In genomic region chr8:121665329-121665728, GRCm38 (mm10) we compare ENCODE assay signal across 9 mouse cellular contexts. TPM values are rescaled to one million over a fixed set of nuclear protein-coding genes. Genes with fewer than 3 reads are reported as not detected.
DNase-seq lines count a peak whose midpoint lies in the region; ATAC-seq and TF ChIP-seq lines count a peak whose summit lies in the region.
"Had no signal": no experiment of that assay in that cellular context is flagged by ENCODE, and none has a peak within 500 bp of the region (broad histone marks: within the 10 kb centered on the region; RNA-seq: fewer than 3 reads in every experiment).

No protein-coding gene starts in this region.

- H3K9me3 ChIP-seq in forebrain, embryonic 13.5 days (replicated peaks) = no peaks in the 10 kb centered on the region
- H3K9me3 ChIP-seq in midbrain, embryonic 10.5 days (replicated peaks) = no peaks in the 10 kb centered on the region

- no peaks in the 10 kb centered on the region for H3K36me3 ChIP-seq in forebrain, embryonic 13.5 days (ENCODE audit: poor library complexity, severe bottlenecking)
- no peaks in the 10 kb centered on the region for H3K36me3 ChIP-seq in midbrain, embryonic 10.5 days
- H3K36me3 ChIP-seq: G1E had no signal

- peaks cover 27% of the 10 kb centered on the region for H3K4me1 ChIP-seq in forebrain, embryonic 13.5 days
- peaks cover 33% of the 10 kb centered on the region for H3K4me1 ChIP-seq in midbrain, embryonic 10.5 days

- 9% methylated on average over 16 of the region's 16 CpGs for WGBS in forebrain, embryonic 13.5 days
- WGBS in midbrain, embryonic 10.5 days = 7% methylated on average over 16 of the region's 16 CpGs

- H3K27ac ChIP-seq in left cerebral cortex, adult 2 months = no peak overlapping the region
- peak overlapping the region; percentile 59 for H3K27ac ChIP-seq in forebrain, embryonic 13.5 days
- H3K27ac ChIP-seq in midbrain, embryonic 10.5 days (replicated peaks) = peak overlapping the region; percentile 88

- H3K27me3 ChIP-seq in forebrain, embryonic 13.5 days = 0 out of 2 replicates have a peak, but pooled peaks cover 4% of the 10 kb centered on the region
- peaks cover 5% of the 10 kb centered on the region; the same call in 1 of the 2 replicates for H3K27me3 ChIP-seq in midbrain, embryonic 10.5 days (ENCODE audit: low read depth, poor library complexity, severe bottlenecking)

- TF ChIP-seq CTCF in left cerebral cortex, adult 2 months (IDR thresholded peaks at IDR 0.05) = no peak

- ATAC-seq in forebrain, embryonic 13.5 days = no peak

- intact Hi-C loops in left cerebral cortex, adult 2 months (cut with DNase I) = no loop called here
- intact Hi-C loops in heart, postnatal 25 days (cut with DNase I) = no loop called here

- peak overlapping the region; percentile 48 for H3K9ac ChIP-seq in forebrain, embryonic 13.5 days

- H3K4me2 ChIP-seq in forebrain, embryonic 13.5 days = peak overlapping the region; percentile 41

- DNase-seq in left cerebral cortex, adult 2 months (ENCODE audit: extremely low spot score in 1 of 2, low spot score in 2 of 2) = no peak
- DNase-seq in left cerebral cortex, adult 18-20 months (ENCODE audit: low spot score in 2 of 2) = no peak
- peak; percentile 82 for DNase-seq in heart, postnatal 25 days (ENCODE audit: low spot score)
- peak; percentile 81 to 89 for DNase-seq in kidney, postnatal 4 days
- peak; percentile 79 for DNase-seq in midbrain, embryonic 10.5 days (ENCODE audit: low spot score)
- peak; percentile 63 for DNase-seq in testis, postnatal 10 days (ENCODE audit: low spot score)
- no peak for DNase-seq in thymus, postnatal 14 days

- 0 out of 2 replicates have a peak overlapping the region, but pooled peaks have one; percentile 18 for H3K4me3 ChIP-seq in left cerebral cortex, adult 2 months
- no peak overlapping the region for H3K4me3 ChIP-seq in forebrain, embryonic 13.5 days
- H3K4me3 ChIP-seq in midbrain, embryonic 10.5 days = peak overlapping the region; percentile 42

RNA-seq across cellular contexts. Expression of gene Zcchc14, which starts 12.6 kb away (rescaled TPM):
- total RNA-seq in left cerebral cortex, adult 2 months (2021) = 10 to 100 TPM; 69.6 to 72.8 TPM
- total RNA-seq in left cerebral cortex, adult 18-20 months (2021) = 10 to 100 TPM; 63.2 to 68.7 TPM
- 30.0 and 33.7 TPM in 2 replicates for polyA plus RNA-seq in forebrain, embryonic 13.5 days (2015; fragmentation: Nextera tagmentation; extraction: Ambion mirVana)
- total RNA-seq in heart, postnatal 25 days (2021) = 10 to 100 TPM; 27.1 to 31.3 TPM
- polyA plus RNA-seq in midbrain, embryonic 10.5 days (2016; fragmentation: Nextera tagmentation; extraction: Ambion mirVana) = 14.9 and 18.6 TPM in 2 replicates
- polyA plus RNA-seq: G1E had no signal

Comparison
In these comparisons a context has a peak if more than half of its experiments do, and no peak if none do; other contexts are left out.
1. DNase-seq: peak in heart, postnatal 25 days (single experiment), kidney, postnatal 4 days (2 of 2), midbrain, embryonic 10.5 days (single experiment) and testis, postnatal 10 days (single experiment); none in left cerebral cortex, adult 2 months (0 of 2), left cerebral cortex, adult 18-20 months (0 of 2) and thymus, postnatal 14 days (single experiment).